Mouse (Mus musculus): Measurements from ENCODE around the gene Acan. TPM values are rescaled to one million over a fixed set of nuclear protein-coding genes. Genes with fewer than 3 reads are reported as not detected.

Acan gene
- polyA plus RNA-seq, 1 experiment: 2.0 TPM

GRCm38 (mm10) chr7:79130385-79130784 is 77.1 kb downstream of the Acan start:
- Histone ChIP-seq H3K4me1 (replicated peaks; ENCODE audit: control insufficient read depth, insufficient read depth, low read length) (no peaks in the 10 kb centered on the region), H3K4me3 (ENCODE audit: control insufficient read depth, insufficient read depth, low read length) (no peak overlapping the region), H3K27me3 (ENCODE audit: control insufficient read depth, insufficient read depth, low read length) (no peaks in the 10 kb centered on the region), H3K27ac (ENCODE audit: control insufficient read depth, insufficient read depth, low read length) (no peak overlapping the region), H3K36me3 (ENCODE audit: control insufficient read depth, insufficient read depth, low read length) (no peaks in the 10 kb centered on the region)
- WGBS: 20% methylated on average over 13 of the region's 13 CpGs
- TF ChIP-seq CTCF (IDR thresholded peaks at IDR 0.05; ENCODE audit: borderline replicate concordance, control insufficient read depth, extremely low read depth, insufficient read depth, low read length, poor library complexity): no peak
- no peak for TF ChIP-seq POLR2A (IDR thresholded peaks at IDR 0.05; ENCODE audit: control insufficient read depth, extremely low read depth, insufficient read depth, low read length, poor library complexity)
- DNase-seq: no peak

GRCm38 (mm10) chr7:79130843-79131444 is 77.7 kb downstream of the Acan start, which contains the start of gene Hapln3:
Gene Hapln3, minus strand, starts transcription at chr7:79131018.
- Histone ChIP-seq H3K27ac (ENCODE audit: control insufficient read depth, insufficient read depth, low read length) (no peak within 1 kb of the TSS), H3K4me3 (ENCODE audit: control insufficient read depth, insufficient read depth, low read length) (no peak within 1 kb of the TSS), H3K36me3 (ENCODE audit: control insufficient read depth, insufficient read depth, low read length) (no peaks in the 10 kb centered on the region), H3K4me1 (replicated peaks; ENCODE audit: control insufficient read depth, insufficient read depth, low read length) (no peaks in the 10 kb centered on the region), H3K27me3 (ENCODE audit: control insufficient read depth, insufficient read depth, low read length) (no peaks in the 10 kb centered on the region)
- 28% methylated on average over 19 of the region's 19 CpGs for WGBS
- TF ChIP-seq CTCF (IDR thresholded peaks at IDR 0.05; ENCODE audit: borderline replicate concordance, control insufficient read depth, extremely low read depth, insufficient read depth, low read length, poor library complexity) (no peak), POLR2A (IDR thresholded peaks at IDR 0.05; ENCODE audit: control insufficient read depth, extremely low read depth, insufficient read depth, low read length, poor library complexity) (no peak)
- no peak for DNase-seq

- H3K27ac ChIP-seq (ENCODE audit: control insufficient read depth, insufficient read depth, low read length): no peak overlapping the region
- H3K36me3 ChIP-seq (ENCODE audit: control insufficient read depth, insufficient read depth, low read length): no peaks in the 10 kb centered on the region
- no peaks in the 10 kb centered on the region for H3K4me1 ChIP-seq (replicated peaks; ENCODE audit: control insufficient read depth, insufficient read depth, low read length)
- TF ChIP-seq CTCF (IDR thresholded peaks at IDR 0.05; ENCODE audit: borderline replicate concordance, control insufficient read depth, extremely low read depth, insufficient read depth, low read length, poor library complexity) (no peak), POLR2A (IDR thresholded peaks at IDR 0.05; ENCODE audit: control insufficient read depth, extremely low read depth, insufficient read depth, low read length, poor library complexity) (no peak)
- DNase-seq: no peak
- H3K4me3 ChIP-seq (ENCODE audit: control insufficient read depth, insufficient read depth, low read length): no peak overlapping the region
- 90% methylated on average over 6 of the region's 6 CpGs for WGBS
- no peaks in the 10 kb centered on the region for H3K27me3 ChIP-seq (ENCODE audit: control insufficient read depth, insufficient read depth, low read length)
Measured at GRCm38 (mm10) chr7:79133391-79133790, 80.1 kb downstream of the Acan start.

- 35% methylated on average over 6 of the region's 6 CpGs for WGBS
- Histone ChIP-seq H3K27me3 (ENCODE audit: control insufficient read depth, insufficient read depth, low read length) (no peaks in the 10 kb centered on the region), H3K36me3 (ENCODE audit: control insufficient read depth, insufficient read depth, low read length) (no peaks in the 10 kb centered on the region), H3K27ac (ENCODE audit: control insufficient read depth, insufficient read depth, low read length) (no peak overlapping the region), H3K4me3 (ENCODE audit: control insufficient read depth, insufficient read depth, low read length) (no peak overlapping the region), H3K4me1 (replicated peaks; ENCODE audit: control insufficient read depth, insufficient read depth, low read length) (no peaks in the 10 kb centered on the region)
- DNase-seq: no peak
- TF ChIP-seq CTCF (IDR thresholded peaks at IDR 0.05; ENCODE audit: borderline replicate concordance, control insufficient read depth, extremely low read depth, insufficient read depth, low read length, poor library complexity): no peak
- TF ChIP-seq POLR2A (IDR thresholded peaks at IDR 0.05; ENCODE audit: control insufficient read depth, extremely low read depth, insufficient read depth, low read length, poor library complexity): no peak
Measured at GRCm38 (mm10) chr7:79139328-79139824, 86.1 kb downstream of the Acan start.

- no peaks in the 10 kb centered on the region for H3K27me3 ChIP-seq (ENCODE audit: control insufficient read depth, insufficient read depth, low read length)
- H3K36me3 ChIP-seq (ENCODE audit: control insufficient read depth, insufficient read depth, low read length): no peaks in the 10 kb centered on the region
- no peak overlapping the region for H3K4me3 ChIP-seq (ENCODE audit: control insufficient read depth, insufficient read depth, low read length)
- no peaks in the 10 kb centered on the region for H3K4me1 ChIP-seq (replicated peaks; ENCODE audit: control insufficient read depth, insufficient read depth, low read length)
- 83% methylated on average over 4 of the region's 4 CpGs for WGBS
- no peak for DNase-seq
- TF ChIP-seq POLR2A (IDR thresholded peaks at IDR 0.05; ENCODE audit: control insufficient read depth, extremely low read depth, insufficient read depth, low read length, poor library complexity): no peak
- no peak for TF ChIP-seq CTCF (IDR thresholded peaks at IDR 0.05; ENCODE audit: borderline replicate concordance, control insufficient read depth, extremely low read depth, insufficient read depth, low read length, poor library complexity)
- H3K27ac ChIP-seq (ENCODE audit: control insufficient read depth, insufficient read depth, low read length): no peak overlapping the region
Measured at GRCm38 (mm10) chr7:79139891-79140591, 86.8 kb downstream of the Acan start.

GRCm38 (mm10) chr7:79140897-79141296 is 87.6 kb downstream of the Acan start:
- Histone ChIP-seq H3K4me1 (replicated peaks; ENCODE audit: control insufficient read depth, insufficient read depth, low read length) (no peaks in the 10 kb centered on the region), H3K36me3 (ENCODE audit: control insufficient read depth, insufficient read depth, low read length) (no peaks in the 10 kb centered on the region), H3K4me3 (ENCODE audit: control insufficient read depth, insufficient read depth, low read length) (no peak overlapping the region), H3K27me3 (ENCODE audit: control insufficient read depth, insufficient read depth, low read length) (no peaks in the 10 kb centered on the region), H3K27ac (ENCODE audit: control insufficient read depth, insufficient read depth, low read length) (no peak overlapping the region)
- WGBS: 55% methylated on average over 8 of the region's 8 CpGs
- peak; percentile 94 for TF ChIP-seq CTCF (IDR thresholded peaks at IDR 0.05; ENCODE audit: borderline replicate concordance, control insufficient read depth, extremely low read depth, insufficient read depth, low read length, poor library complexity)
- no peak for TF ChIP-seq POLR2A (IDR thresholded peaks at IDR 0.05; ENCODE audit: control insufficient read depth, extremely low read depth, insufficient read depth, low read length, poor library complexity)
- DNase-seq: peak; percentile 69

Data from thymus, adult 2 months (tissue).